Mouse (Mus musculus) megakaryocyte, embryonic 14.5 days (primary cell): ENCODE results near the gene Slc39a11. TPM values are rescaled to one million over a fixed set of nuclear protein-coding genes. Genes with fewer than 3 reads are reported as not detected.

ENCODE experiments used
- H3K27me3 ChIP-seq: replicated peaks from 2 replicates; pipeline ENCODE3; 2012; ENCODE audit warnings: inconsistent platforms
- H3K36me3 ChIP-seq: replicated peaks from 2 replicates; pipeline ENCODE3; 2012; ENCODE audit warnings: low read length, inconsistent platforms, mixed read lengths
- H3K4me1 ChIP-seq: 2 replicates; pipeline ENCODE4 v1.6.1; 2012; ENCODE audit warnings: inconsistent platforms
- H3K4me3 ChIP-seq: replicated peaks from 2 replicates; pipeline ENCODE3; 2012; ENCODE audit warnings: moderate library complexity, mild to moderate bottlenecking, inconsistent platforms
- H3K9me3 ChIP-seq: 2 replicates; pipeline ENCODE4 v1.6.1; 2012; ENCODE audit warnings: inconsistent platforms
- FLI1 ChIP-seq: IDR thresholded peaks from 2 replicates; pipeline ENCODE4 v1.6.1; 2012; ENCODE audit warnings: low read length, inconsistent platforms, mixed read lengths
- GATA1 ChIP-seq: IDR thresholded peaks from 3 replicates; pipeline ENCODE4 v1.6.1; 2012; ENCODE audit warnings: mixed read lengths, low read length, inconsistent platforms, borderline replicate concordance
- polyA plus RNA-seq: library from polyadenylated mRNA; stranded (reverse); fragments of >175 nt; gene quantifications from 2 replicates; pipeline ENCODE4 v1.2.3, GENCODE M21; 2012; ENCODE audit warnings: low replicate concordance; ENCODE audit not compliant: insufficient read depth

Slc39a11 gene
- polyA plus RNA-seq, 1 experiment, result 20.6 TPM

DNA sequence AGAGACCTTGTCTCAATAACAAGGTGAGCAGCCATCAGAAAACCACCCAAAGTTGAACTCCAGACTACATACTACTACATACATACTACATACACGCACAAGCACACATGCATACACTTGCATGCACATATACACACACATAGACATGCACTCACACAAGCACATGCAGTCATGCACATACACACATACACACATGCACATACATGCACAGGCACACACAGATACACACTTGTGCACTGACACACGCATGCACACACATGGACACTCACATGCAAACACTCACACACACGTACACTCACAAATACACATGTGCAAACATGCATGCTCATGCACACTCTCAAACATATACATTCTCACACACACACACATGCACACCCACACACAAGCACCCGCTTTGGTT lies 242.4 kb downstream of the Slc39a11 start:
- Histone ChIP-seq H3K36me3 (peaks cover 5% of the 10 kb centered on the region), H3K27me3 (no peaks in the 10 kb centered on the region), H3K9me3 (peaks cover 73% of the 10 kb centered on the region), H3K4me3 (peak overlapping the region; percentile 76), H3K4me1 (no peaks in the 10 kb centered on the region; the same call in 1 of the 2 replicates)
- TF ChIP-seq FLI1, result no peak
- TF ChIP-seq GATA1, result no peak

DNA sequence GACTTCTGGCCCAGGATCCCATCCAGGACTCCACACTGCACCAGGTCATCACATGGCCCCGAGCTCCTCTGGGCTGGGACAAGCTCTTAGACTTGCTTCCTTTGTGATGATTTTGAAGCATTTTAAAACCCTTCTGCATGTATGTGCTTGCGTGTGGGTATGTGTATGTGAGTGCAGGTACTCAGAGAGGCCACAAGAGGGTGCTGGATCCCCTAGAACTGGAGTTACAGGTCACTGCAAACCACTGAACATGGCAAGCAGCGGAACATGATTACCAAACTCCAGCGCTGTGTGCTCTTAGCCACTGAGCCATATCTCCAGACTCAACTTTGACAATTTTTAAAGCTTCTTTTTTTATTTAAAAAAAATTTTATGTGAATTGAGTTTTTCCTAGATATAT lies 249.0 kb downstream of the Slc39a11 start:
- no peak overlapping the region for H3K4me3 ChIP-seq
- TF ChIP-seq FLI1 (no peak), GATA1 (no peak)
- no peaks in the 10 kb centered on the region for H3K27me3 ChIP-seq
- H3K36me3 ChIP-seq, result peaks cover 5% of the 10 kb centered on the region
- H3K9me3 ChIP-seq, result peaks cover 85% of the 10 kb centered on the region
- H3K4me1 ChIP-seq, result no peaks in the 10 kb centered on the region

DNA sequence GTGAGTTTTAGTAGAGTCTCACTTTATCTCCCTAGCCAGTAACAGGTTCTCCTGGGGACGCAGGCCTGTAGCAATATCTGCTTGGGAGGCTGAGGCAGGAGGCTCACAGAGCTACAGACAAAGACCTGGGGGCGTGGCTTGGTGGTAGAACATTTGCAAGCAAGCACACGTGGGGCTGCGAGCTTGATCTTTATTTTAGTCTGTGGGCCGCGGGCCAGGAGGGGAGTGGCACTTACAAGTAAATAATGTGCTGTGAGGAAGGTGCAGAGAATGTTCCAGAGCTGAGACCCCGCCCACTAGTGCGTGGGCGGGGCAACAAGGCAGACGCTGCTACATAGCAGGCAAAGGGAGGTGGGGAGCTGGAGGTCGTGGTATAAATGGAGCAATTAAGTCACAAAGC lies 250.3 kb downstream of the Slc39a11 start:
- Histone ChIP-seq H3K4me1 (no peaks in the 10 kb centered on the region), H3K36me3 (peaks cover 8% of the 10 kb centered on the region), H3K9me3 (peaks cover 89% of the 10 kb centered on the region), H3K27me3 (no peaks in the 10 kb centered on the region), H3K4me3 (no peak overlapping the region)
- no peak for TF ChIP-seq FLI1
- TF ChIP-seq GATA1, result no peak

DNA sequence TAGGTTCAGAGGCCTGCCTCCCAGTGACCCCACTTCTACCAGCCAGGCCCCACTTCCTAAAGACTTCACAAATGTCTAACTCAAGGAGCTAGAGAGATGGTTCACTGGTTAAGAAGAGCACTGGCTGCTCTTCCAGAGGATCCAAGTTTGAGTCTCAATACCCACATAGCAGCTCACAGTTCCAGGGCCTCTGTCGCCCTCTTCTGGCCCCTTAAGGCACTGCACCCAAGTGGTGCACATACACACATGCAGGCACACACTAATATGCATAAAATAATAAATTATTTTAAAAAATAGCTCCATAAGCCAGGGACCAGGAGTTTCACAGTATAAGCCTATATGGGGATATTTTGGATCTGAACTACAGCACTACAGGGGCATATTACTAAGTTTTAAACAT lies 252.5 kb downstream of the Slc39a11 start:
- Histone ChIP-seq H3K27me3 (no peaks in the 10 kb centered on the region), H3K4me3 (no peak overlapping the region), H3K36me3 (peaks cover 14% of the 10 kb centered on the region), H3K9me3 (peaks cover 90% of the 10 kb centered on the region), H3K4me1 (no peaks in the 10 kb centered on the region)
- TF ChIP-seq GATA1, result no peak
- no peak for TF ChIP-seq FLI1

DNA sequence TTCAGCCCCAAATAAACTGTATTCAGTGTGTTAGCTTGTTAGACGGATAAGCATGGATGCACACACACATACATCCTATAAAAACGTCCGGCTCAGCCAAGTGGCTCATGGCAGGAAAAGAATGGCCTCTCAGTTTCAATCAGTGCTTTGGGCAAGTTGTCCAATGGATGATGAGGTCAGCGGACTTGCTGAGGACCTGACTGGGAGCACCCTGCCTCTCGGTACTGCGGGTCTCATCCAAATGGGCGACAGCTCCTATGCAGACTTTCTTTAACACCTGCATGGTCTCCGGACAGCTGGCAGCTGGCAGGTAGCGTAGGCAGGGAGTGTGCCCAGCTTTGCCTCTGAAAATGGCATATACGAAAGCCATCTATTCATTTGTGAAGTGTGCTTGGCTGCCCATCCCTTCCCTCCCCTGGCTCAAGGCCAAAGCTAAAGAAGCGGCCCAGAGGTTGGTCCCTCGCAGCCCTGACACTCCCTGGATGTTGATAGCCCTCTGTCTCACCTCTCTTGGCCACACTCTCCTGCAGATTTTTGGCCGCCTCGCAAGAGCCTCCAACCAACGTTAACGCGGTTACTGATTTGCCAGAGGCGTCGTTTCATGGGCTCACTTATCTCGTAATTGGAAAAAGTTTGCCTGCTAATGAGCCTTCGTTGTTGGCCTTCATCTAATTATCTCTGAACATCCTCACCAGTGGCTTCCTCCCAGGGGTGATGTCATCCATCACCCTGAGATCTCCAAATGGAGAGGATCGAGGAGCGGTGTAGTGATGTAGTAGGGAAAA lies 256.3 kb downstream of the Slc39a11 start:
- H3K4me1 ChIP-seq, result no peaks in the 10 kb centered on the region
- H3K36me3 ChIP-seq, result peaks cover 10% of the 10 kb centered on the region
- no peaks in the 10 kb centered on the region for H3K27me3 ChIP-seq
- no peak for TF ChIP-seq GATA1
- TF ChIP-seq FLI1, result no peak
- H3K4me3 ChIP-seq, result peak overlapping the region; percentile 2
- peaks cover 89% of the 10 kb centered on the region for H3K9me3 ChIP-seq

DNA sequence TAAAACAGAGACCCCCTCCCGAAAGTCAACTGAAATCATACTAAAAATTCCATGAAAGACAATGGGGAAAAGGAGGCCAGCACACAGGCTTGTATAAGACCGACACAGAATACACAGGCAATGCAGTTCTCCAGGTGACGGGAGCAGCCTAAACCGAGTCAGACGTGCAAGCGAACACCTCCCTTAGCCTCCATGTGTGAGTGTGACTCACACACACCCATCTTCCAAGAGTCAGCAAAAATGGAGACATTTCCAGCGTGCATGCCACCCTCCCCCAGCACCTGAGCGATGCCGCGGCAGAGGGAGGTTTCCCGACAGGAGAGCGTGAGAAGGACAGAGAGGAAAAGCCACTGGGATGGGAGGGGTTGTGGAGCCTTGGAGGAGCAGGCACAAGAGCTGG lies 258.2 kb downstream of the Slc39a11 start:
- Histone ChIP-seq H3K4me3 (no peak overlapping the region), H3K27me3 (no peaks in the 10 kb centered on the region), H3K4me1 (no peaks in the 10 kb centered on the region), H3K36me3 (peaks cover 10% of the 10 kb centered on the region), H3K9me3 (peaks cover 71% of the 10 kb centered on the region)
- TF ChIP-seq GATA1, result no peak
- TF ChIP-seq FLI1, result no peak

DNA sequence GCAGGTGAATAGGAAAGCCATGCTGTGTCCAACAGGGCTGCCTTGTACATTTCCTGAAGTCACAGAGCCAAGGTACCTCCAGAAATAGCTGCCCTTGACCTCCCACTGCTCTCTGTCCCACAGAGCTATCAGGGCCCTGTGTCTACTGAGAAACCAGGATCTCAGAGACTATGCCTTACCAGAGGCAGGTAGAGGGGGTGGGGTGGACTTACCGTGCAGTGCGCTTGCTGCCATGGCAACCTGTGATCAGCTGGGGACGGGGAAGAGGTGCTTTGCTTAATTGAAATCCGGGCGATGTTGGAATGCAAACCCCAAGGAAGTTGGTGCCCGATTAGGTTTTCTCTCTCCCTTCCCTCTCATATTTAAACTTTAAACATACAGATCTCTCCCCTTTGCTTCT lies 260.2 kb downstream of the Slc39a11 start:
- Histone ChIP-seq H3K4me3 (no peak overlapping the region), H3K36me3 (peaks cover 7% of the 10 kb centered on the region), H3K27me3 (no peaks in the 10 kb centered on the region), H3K4me1 (no peaks in the 10 kb centered on the region), H3K9me3 (peaks cover 51% of the 10 kb centered on the region)
- TF ChIP-seq GATA1 (no peak), FLI1 (no peak)

DNA sequence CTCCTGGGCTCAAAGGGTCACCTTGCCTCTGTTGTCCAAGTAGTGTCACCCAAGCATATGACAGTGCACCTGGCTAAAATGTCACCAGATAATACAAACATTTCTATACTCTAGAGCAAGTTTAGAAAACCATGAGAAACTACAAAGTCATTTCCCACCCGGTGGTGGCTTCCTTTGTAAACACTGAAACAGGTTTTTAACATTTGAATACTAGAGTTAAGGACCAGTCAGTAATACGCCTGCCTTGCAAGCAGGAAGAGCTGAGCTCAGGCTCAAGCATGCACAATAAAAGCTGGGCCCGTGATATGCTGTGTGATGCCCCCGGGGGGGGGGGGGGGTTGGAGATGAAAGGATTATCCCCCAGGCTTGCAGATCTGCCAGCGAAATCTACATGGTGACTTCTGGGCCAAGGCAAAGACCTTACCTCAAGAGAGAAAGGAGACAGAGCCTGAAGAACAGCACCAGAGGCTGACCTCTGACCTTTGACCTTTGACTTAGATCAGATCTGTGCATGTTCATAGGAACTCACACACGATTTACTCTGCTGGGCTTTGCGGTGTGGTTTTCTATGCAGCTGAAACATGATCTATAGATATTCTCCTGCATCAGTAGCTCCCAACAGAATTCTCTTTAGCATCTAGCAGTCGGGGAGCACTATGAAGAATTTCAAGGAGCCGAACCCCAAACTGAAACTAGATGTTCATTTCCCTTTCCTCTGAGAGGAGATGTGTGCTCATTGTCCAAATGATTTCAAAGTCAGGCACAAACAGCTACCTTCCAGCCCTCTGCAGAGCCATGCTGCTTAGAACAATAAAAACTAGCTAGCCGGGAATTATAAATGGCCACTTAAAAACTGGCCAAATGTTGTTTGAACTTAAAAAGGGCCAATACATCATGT lies 267.0 kb downstream of the Slc39a11 start:
- H3K36me3 ChIP-seq, result peaks cover 2% of the 10 kb centered on the region
- no peaks in the 10 kb centered on the region for H3K27me3 ChIP-seq
- TF ChIP-seq GATA1 (no peak), FLI1 (no peak)

DNA sequence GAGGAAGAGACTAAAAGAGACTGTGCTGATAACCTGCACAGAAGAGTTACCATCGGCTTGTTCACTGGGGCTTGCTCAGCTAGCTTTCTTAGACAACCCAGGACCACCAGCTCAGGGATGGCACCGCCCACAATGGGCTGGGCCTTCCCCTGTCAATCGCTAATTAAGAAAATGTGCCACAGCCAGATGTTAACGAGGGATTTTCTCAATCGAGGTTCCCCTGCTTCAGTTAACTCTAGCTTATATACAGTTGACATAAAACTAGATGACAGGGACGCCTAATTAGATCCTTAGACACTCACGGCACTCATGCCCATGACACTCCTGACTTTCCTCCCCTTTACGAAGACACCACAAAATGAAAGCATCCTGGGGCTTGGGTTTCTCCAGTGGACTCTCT lies 268.3 kb downstream of the Slc39a11 start:
- H3K36me3 ChIP-seq, result peaks cover 2% of the 10 kb centered on the region
- no peak overlapping the region for H3K4me3 ChIP-seq
- no peaks in the 10 kb centered on the region for H3K27me3 ChIP-seq
- peaks cover 43% of the 10 kb centered on the region for H3K9me3 ChIP-seq
- H3K4me1 ChIP-seq, result peaks cover 6% of the 10 kb centered on the region; the same call in 1 of the 2 replicates
- TF ChIP-seq FLI1, result no peak
- no peak for TF ChIP-seq GATA1

More for the DNA sequence above, 267.0 kb downstream of the Slc39a11 start:
- Histone ChIP-seq H3K9me3 (peaks cover 35% of the 10 kb centered on the region), H3K4me3 (no peak overlapping the region), H3K4me1 (peaks cover 6% of the 10 kb centered on the region; the same call in 1 of the 2 replicates)

DNA sequence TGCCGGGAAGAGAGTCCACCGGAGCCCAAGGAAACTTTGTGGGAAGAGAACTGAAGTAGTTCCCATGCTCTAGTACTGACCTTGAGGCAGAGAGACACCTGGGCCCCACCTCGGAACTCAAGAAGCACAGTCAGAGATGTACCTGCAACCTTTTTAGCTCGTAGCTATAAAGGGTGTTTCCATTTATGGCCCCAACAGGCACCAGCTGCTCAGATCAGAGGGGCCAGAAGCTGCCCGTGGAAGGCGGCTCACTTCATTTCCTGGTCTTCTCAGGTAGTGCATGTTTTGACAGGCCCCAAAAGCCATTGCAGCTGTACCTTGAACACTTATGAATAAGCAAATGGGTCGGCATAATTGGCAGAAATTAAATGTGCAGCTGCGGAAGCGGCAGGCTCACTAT lies 271.0 kb downstream of the Slc39a11 start:
- H3K27me3 ChIP-seq, result no peaks in the 10 kb centered on the region
- H3K4me3 ChIP-seq, result no peak overlapping the region
- TF ChIP-seq FLI1, result no peak
- no peak for TF ChIP-seq GATA1
- H3K9me3 ChIP-seq, result peaks cover 69% of the 10 kb centered on the region
- peaks cover 14% of the 10 kb centered on the region for H3K36me3 ChIP-seq
- H3K4me1 ChIP-seq, result peaks cover 6% of the 10 kb centered on the region; the same call in 1 of the 2 replicates
